Mouse (Mus musculus): ENCODE data around the gene Cx3cl1. TPM values are rescaled to one million over a fixed set of nuclear protein-coding genes. Genes with fewer than 3 reads are reported as not detected.

Cx3cl1 gene
- polyA plus RNA-seq, 1 experiment: 33.8 TPM

DNA sequence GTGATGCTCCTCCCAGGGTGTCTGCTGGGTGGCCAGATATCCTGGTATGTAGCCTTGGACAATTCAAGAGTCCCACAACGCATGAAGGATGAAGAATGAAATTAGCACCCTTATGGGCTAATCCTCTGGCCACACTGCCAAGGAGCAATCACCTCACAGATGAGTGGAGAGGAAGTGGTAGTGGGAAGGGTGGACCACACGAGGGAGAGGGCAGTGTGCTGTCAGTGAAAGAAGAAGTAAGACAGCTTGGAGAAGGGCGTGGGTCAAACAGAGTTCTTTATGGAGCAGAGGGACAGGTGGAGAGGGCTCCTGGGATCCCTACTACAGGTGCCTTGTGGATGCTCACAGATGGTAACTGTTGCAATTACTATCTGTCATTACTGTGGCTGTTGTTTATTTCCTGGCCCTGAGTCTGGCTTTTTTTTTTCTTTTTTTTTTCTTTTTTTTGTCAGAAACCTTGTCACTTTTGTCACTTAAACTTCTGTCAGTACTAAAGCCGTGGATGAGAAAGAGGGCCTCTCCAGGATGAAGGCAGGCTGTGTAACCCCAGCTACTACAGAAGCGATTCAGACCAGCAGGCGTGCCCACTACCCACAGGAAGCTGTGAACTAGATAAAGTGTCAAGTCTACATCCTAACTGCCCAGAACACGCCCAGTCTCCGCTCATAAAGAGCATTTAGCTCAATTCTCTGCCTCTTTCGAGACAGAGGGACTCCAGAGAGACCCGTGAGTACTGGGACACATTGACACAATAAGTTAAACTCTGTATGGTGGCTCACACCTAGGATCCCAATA, 32.9 kb downstream of the Cx3cl1 start:
- WGBS: 26% methylated on average over 10 of the region's 10 CpGs
- H3K4me1 ChIP-seq (replicated peaks; ENCODE audit: control insufficient read depth, insufficient read depth, low read length): peaks cover 12% of the 10 kb centered on the region
- H3K4me3 ChIP-seq (ENCODE audit: control insufficient read depth, insufficient read depth, low read length): no peak overlapping the region
- no peaks in the 10 kb centered on the region for H3K36me3 ChIP-seq (ENCODE audit: control insufficient read depth, insufficient read depth, low read length)
- DNase-seq: no peak
- no peaks in the 10 kb centered on the region for H3K27me3 ChIP-seq (ENCODE audit: control insufficient read depth, insufficient read depth, low read length)
- no peak overlapping the region for H3K27ac ChIP-seq (ENCODE audit: control insufficient read depth, insufficient read depth, low read length)
- no peak for TF ChIP-seq POLR2A (IDR thresholded peaks at IDR 0.05; ENCODE audit: control insufficient read depth, extremely low read depth, insufficient read depth, low read length, poor library complexity)
- TF ChIP-seq CTCF (IDR thresholded peaks at IDR 0.05; ENCODE audit: borderline replicate concordance, control insufficient read depth, extremely low read depth, insufficient read depth, low read length, poor library complexity): no peak

DNA sequence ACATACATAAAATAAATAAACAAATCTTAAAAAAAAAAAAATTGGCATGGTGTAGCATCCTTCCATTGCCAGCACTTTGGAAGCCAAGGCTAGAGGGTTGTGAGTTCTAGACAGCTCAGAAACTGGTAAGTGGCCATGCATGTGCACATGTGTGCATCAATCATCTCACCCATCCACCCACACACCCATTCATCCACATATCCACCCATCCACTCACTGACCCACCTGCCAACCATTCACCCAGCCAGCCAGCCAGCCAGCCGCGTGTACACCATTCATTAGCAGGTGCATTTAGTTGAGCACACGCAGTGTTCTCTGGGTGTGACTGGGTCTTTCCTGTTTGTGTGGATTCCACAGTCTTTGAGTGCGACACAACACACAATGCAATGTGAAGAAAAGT, 34.0 kb downstream of the Cx3cl1 start:
- Histone ChIP-seq H3K36me3 (ENCODE audit: control insufficient read depth, insufficient read depth, low read length) (no peaks in the 10 kb centered on the region), H3K4me1 (replicated peaks; ENCODE audit: control insufficient read depth, insufficient read depth, low read length) (peaks cover 12% of the 10 kb centered on the region), H3K4me3 (ENCODE audit: control insufficient read depth, insufficient read depth, low read length) (no peak overlapping the region), H3K27ac (ENCODE audit: control insufficient read depth, insufficient read depth, low read length) (no peak overlapping the region), H3K27me3 (ENCODE audit: control insufficient read depth, insufficient read depth, low read length) (no peaks in the 10 kb centered on the region)
- 84% methylated on average over 4 of the region's 4 CpGs for WGBS
- DNase-seq: no peak
- no peak for TF ChIP-seq CTCF (IDR thresholded peaks at IDR 0.05; ENCODE audit: borderline replicate concordance, control insufficient read depth, extremely low read depth, insufficient read depth, low read length, poor library complexity)
- TF ChIP-seq POLR2A (IDR thresholded peaks at IDR 0.05; ENCODE audit: control insufficient read depth, extremely low read depth, insufficient read depth, low read length, poor library complexity): no peak

DNA sequence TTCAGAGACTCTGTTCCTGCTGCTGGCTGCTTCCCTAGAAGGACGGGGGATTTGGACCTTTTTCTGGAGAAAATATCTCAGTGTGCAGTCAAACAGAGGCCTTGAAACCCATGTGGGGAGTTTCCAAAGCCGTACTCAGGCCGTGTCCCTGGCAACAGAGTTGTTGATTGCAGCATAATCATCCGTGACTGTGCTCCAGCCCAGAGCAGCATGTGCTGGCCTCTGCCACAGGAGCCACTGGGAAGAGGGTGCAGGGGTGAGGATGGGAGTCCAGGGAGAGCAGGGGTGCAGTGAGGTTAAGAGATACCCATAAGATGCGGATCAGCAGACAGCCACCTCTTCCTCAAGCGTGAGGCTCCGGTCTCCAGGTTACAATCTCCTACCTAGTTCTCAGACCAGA, 35.7 kb downstream of the Cx3cl1 start:
- H3K36me3 ChIP-seq (ENCODE audit: control insufficient read depth, insufficient read depth, low read length): no peaks in the 10 kb centered on the region
- H3K27ac ChIP-seq (ENCODE audit: control insufficient read depth, insufficient read depth, low read length): no peak overlapping the region
- no peaks in the 10 kb centered on the region for H3K27me3 ChIP-seq (ENCODE audit: control insufficient read depth, insufficient read depth, low read length)
- no peak overlapping the region for H3K4me3 ChIP-seq (ENCODE audit: control insufficient read depth, insufficient read depth, low read length)
- WGBS: 90% methylated on average over 7 of the region's 7 CpGs
- TF ChIP-seq CTCF (IDR thresholded peaks at IDR 0.05; ENCODE audit: borderline replicate concordance, control insufficient read depth, extremely low read depth, insufficient read depth, low read length, poor library complexity): no peak
- no peak for TF ChIP-seq POLR2A (IDR thresholded peaks at IDR 0.05; ENCODE audit: control insufficient read depth, extremely low read depth, insufficient read depth, low read length, poor library complexity)
- H3K4me1 ChIP-seq (replicated peaks; ENCODE audit: control insufficient read depth, insufficient read depth, low read length): peaks cover 2% of the 10 kb centered on the region; the same call in 1 of the 2 replicates
- DNase-seq: no peak

DNA sequence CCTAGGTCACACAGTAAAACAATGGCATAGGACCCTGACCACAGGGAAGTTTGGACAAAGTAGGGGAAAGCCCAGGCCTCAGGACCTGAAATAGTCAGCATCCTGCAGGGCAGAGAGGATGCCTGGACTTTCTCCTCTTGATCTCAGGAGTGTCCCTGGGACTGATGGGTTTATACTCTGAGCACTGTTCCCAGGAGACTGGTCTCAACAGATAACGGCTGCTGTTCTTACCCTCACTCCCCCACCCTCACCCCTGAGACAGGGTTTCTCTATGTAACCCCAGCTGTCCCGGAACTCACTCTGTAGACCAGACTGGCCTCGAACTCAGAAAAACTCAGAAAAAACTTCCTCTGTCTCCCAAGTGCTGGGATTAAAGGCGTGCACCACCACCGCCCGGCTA, 36.6 kb downstream of the Cx3cl1 start:
- TF ChIP-seq CTCF (IDR thresholded peaks at IDR 0.05; ENCODE audit: borderline replicate concordance, control insufficient read depth, extremely low read depth, insufficient read depth, low read length, poor library complexity): no peak
- DNase-seq: no peak

DNA sequence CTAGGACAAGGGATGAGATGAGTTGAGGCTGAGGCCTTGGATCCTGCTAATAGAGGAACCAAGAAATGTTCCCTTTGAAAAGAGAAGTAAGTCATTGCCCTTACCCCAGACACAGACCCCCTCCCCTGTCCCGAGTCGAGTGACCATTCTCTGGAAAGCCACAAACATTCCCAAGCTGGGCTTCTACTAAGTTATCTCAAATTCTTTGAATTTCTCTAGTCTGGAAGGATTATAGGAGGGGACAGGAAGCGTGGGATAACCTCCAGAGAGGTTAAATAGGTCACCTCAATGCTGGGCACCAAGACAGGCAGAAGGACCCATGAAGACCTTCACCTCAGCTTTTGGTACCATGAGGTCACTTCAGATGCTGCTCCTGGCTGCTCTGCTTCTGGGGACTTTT, 38.3 kb downstream of the Cx3cl1 start, which contains the start of gene Ccl17:
TSS of gene Ccl17 (plus strand) at position 301 of the 400 bp plus-strand sequence.
- H3K36me3 ChIP-seq (ENCODE audit: control insufficient read depth, insufficient read depth, low read length): no peaks in the 10 kb centered on the region
- WGBS: 81% methylated on average over 3 of the region's 3 CpGs
- H3K27me3 ChIP-seq (ENCODE audit: control insufficient read depth, insufficient read depth, low read length): no peaks in the 10 kb centered on the region
- H3K4me1 ChIP-seq (replicated peaks; ENCODE audit: control insufficient read depth, insufficient read depth, low read length): no peaks in the 10 kb centered on the region
- no peak within 1 kb of the TSS for H3K27ac ChIP-seq (ENCODE audit: control insufficient read depth, insufficient read depth, low read length)
- no peak within 1 kb of the TSS for H3K4me3 ChIP-seq (ENCODE audit: control insufficient read depth, insufficient read depth, low read length)
- no peak for TF ChIP-seq CTCF (IDR thresholded peaks at IDR 0.05; ENCODE audit: borderline replicate concordance, control insufficient read depth, extremely low read depth, insufficient read depth, low read length, poor library complexity)
- no peak for TF ChIP-seq POLR2A (IDR thresholded peaks at IDR 0.05; ENCODE audit: control insufficient read depth, extremely low read depth, insufficient read depth, low read length, poor library complexity)
- no peak for DNase-seq

More for the DNA sequence above, 36.6 kb downstream of the Cx3cl1 start:
- H3K36me3 ChIP-seq (ENCODE audit: control insufficient read depth, insufficient read depth, low read length): no peaks in the 10 kb centered on the region
- H3K27ac ChIP-seq (ENCODE audit: control insufficient read depth, insufficient read depth, low read length): no peak overlapping the region
- no peaks in the 10 kb centered on the region for H3K27me3 ChIP-seq (ENCODE audit: control insufficient read depth, insufficient read depth, low read length)
- H3K4me3 ChIP-seq (ENCODE audit: control insufficient read depth, insufficient read depth, low read length): no peak overlapping the region
- H3K4me1 ChIP-seq (replicated peaks; ENCODE audit: control insufficient read depth, insufficient read depth, low read length): no peaks in the 10 kb centered on the region
- WGBS: 93% methylated on average over 6 of the region's 6 CpGs

DNA sequence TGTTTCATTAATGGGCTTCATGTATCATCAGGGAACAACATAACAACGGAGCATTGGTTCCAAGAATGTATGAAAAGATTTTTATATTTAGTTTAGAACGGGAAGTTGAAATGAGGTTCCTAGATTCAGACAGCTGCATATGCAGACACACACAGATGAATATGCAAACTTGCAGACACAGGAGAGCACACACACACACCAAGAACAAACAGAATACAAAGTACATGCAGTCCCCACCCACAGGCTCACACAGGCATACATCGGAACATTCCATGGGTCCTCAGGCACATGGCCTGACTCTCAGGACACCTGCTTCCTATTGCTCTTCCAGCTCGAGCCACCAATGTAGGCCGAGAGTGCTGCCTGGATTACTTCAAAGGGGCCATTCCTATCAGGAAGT, 39.0 kb downstream of the Cx3cl1 start:
- Histone ChIP-seq H3K4me3 (ENCODE audit: control insufficient read depth, insufficient read depth, low read length) (no peak overlapping the region), H3K4me1 (replicated peaks; ENCODE audit: control insufficient read depth, insufficient read depth, low read length) (no peaks in the 10 kb centered on the region), H3K27ac (ENCODE audit: control insufficient read depth, insufficient read depth, low read length) (no peak overlapping the region), H3K36me3 (ENCODE audit: control insufficient read depth, insufficient read depth, low read length) (no peaks in the 10 kb centered on the region), H3K27me3 (ENCODE audit: control insufficient read depth, insufficient read depth, low read length) (no peaks in the 10 kb centered on the region)
- TF ChIP-seq POLR2A (IDR thresholded peaks at IDR 0.05; ENCODE audit: control insufficient read depth, extremely low read depth, insufficient read depth, low read length, poor library complexity): no peak
- WGBS: 90% methylated on average over 5 of the region's 5 CpGs
- no peak for DNase-seq

DNA sequence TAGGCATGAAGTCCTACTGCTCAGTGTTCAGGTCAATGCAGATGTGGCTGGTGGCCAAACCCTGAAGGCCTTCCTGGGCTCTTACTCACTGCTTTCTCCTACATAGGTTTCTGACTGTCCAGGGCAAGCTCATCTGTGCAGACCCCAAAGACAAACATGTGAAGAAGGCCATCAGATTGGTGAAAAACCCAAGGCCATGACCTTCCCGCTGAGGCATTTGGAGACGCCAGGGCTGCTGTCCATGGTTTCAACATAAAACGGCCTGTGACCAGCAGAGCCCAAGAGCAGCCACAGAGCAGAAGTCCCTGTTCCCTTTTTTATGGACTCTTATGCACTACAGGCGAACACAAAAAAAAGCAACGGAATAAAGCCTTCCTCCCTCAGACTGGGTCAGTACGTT, 39.8 kb downstream of the Cx3cl1 start:
- no peaks in the 10 kb centered on the region for H3K27me3 ChIP-seq (ENCODE audit: control insufficient read depth, insufficient read depth, low read length)
- no peaks in the 10 kb centered on the region for H3K4me1 ChIP-seq (replicated peaks; ENCODE audit: control insufficient read depth, insufficient read depth, low read length)
- no peak overlapping the region for H3K27ac ChIP-seq (ENCODE audit: control insufficient read depth, insufficient read depth, low read length)
- H3K36me3 ChIP-seq (ENCODE audit: control insufficient read depth, insufficient read depth, low read length): no peaks in the 10 kb centered on the region
- DNase-seq: no peak
- no peak for TF ChIP-seq CTCF (IDR thresholded peaks at IDR 0.05; ENCODE audit: borderline replicate concordance, control insufficient read depth, extremely low read depth, insufficient read depth, low read length, poor library complexity)
- TF ChIP-seq POLR2A (IDR thresholded peaks at IDR 0.05; ENCODE audit: control insufficient read depth, extremely low read depth, insufficient read depth, low read length, poor library complexity): no peak
- 79% methylated on average over 6 of the region's 6 CpGs for WGBS
- H3K4me3 ChIP-seq (ENCODE audit: control insufficient read depth, insufficient read depth, low read length): no peak overlapping the region
